Mouse (Mus musculus) embryonic facial prominence, embryonic 15.5 days (tissue): ENCODE measurements around the gene Prl3b1. TPM values are rescaled to one million over a fixed set of nuclear protein-coding genes. Genes with fewer than 3 reads are reported as not detected.

Experiments used
- ATAC-seq: fragments of 200-750 bp; cut with Nextera tagmentation; 2 replicates; pipeline ENCODE4 v1.8.0; 2017; ENCODE audit warnings: low read depth, moderate TSS enrichment; ENCODE audit not compliant: insufficient number of reproducible peaks, low FRiP score, low TSS enrichment
- H3K27ac ChIP-seq: fragments of 300-500 bp; sonication (generic); replicated peaks from 2 replicates; pipeline ENCODE4 v1.5.1; 2015; ENCODE audit warnings: mild to moderate bottlenecking, inconsistent platforms
- H3K27me3 ChIP-seq: fragments of 300-500 bp; sonication (generic); 2 replicates; pipeline ENCODE4 v1.6.1; 2015; ENCODE audit warnings: inconsistent platforms
- H3K36me3 ChIP-seq: fragments of 300-500 bp; sonication (generic); 2 replicates; pipeline ENCODE4 v1.6.1; 2015; ENCODE audit warnings: mild to moderate bottlenecking, inconsistent platforms
- H3K4me1 ChIP-seq: fragments of 300-500 bp; sonication (generic); 2 replicates; pipeline ENCODE4 v1.6.1; 2015; ENCODE audit warnings: inconsistent platforms
- H3K4me2 ChIP-seq: fragments of 300-500 bp; sonication (generic); replicated peaks from 2 replicates; pipeline ENCODE4 v1.6.1; 2015; ENCODE audit warnings: mild to moderate bottlenecking, inconsistent platforms
- H3K4me3 ChIP-seq: fragments of 300-500 bp; sonication (generic); replicated peaks from 2 replicates; pipeline ENCODE4 v1.5.1; 2015; ENCODE audit warnings: mild to moderate bottlenecking, inconsistent platforms
- H3K9ac ChIP-seq: fragments of 300-500 bp; sonication (generic); 2 replicates; pipeline ENCODE4 v1.6.1; 2015; ENCODE audit warnings: inconsistent platforms
- H3K9me3 ChIP-seq: fragments of 300-500 bp; sonication (generic); replicated peaks from 2 replicates; pipeline ENCODE4 v1.6.1; 2016; ENCODE audit warnings: inconsistent platforms
- WGBS: fragments of 180-500 bp; shearing (Covaris S2); methylation state at CpG from one replicate; pipeline ENCODE4 v1.1.7; 2015; 5-methylcytosine and 5-hydroxymethylcytosine counted together
- polyA plus RNA-seq: library from polyadenylated mRNA; unstranded; fragments of >200 nt; fragmentation: Nextera tagmentation; extraction: Ambion mirVana; gene quantifications from 2 replicates; pipeline ENCODE4 v1.2.1, GENCODE M21; 2015

Prl3b1 gene
- not detected in 2 replicates for polyA plus RNA-seq

- ATAC-seq: no peak
- no peaks in the 10 kb centered on the region for H3K9me3 ChIP-seq
- WGBS: 96% methylated on average over 1 of the region's 1 CpGs
- no peak within 1 kb of the TSS for H3K27ac ChIP-seq
- H3K27me3 ChIP-seq: no peaks in the 10 kb centered on the region
- no peak within 1 kb of the TSS for H3K9ac ChIP-seq
- H3K36me3 ChIP-seq: no peaks in the 10 kb centered on the region
- H3K4me2 ChIP-seq: no peak within 1 kb of the TSS
- no peaks in the 10 kb centered on the region for H3K4me1 ChIP-seq
- no peak within 1 kb of the TSS for H3K4me3 ChIP-seq
These were observed at the start of gene Prl3b1 for GRCm38 (mm10) chr13:27241547-27241946. Gene Prl3b1 (plus strand): TSS chr13:27241847.

DNA sequence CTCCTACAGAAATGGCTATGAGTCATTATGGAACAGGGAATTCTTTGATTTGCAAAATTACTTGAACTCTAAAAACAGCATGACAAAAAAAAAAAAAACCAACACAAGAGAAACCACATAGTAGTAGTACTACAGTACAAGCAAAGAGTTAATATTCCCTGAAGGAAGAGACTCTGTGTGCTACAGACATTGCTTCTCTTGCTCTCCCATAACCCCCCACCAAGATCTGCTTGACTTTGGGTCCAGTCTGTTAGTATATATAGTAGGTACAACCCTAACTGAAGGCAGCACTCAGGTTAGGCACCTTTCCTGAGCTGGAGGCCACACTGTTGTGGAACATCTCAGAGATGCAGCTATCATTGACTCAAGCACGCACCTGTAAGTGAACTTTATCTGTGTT lies 45.3 kb upstream of the Prl3b1 start, which contains the start of gene Prl3c1:
Gene Prl3c1, plus strand, starts transcription at position 301 of the 400 bp plus-strand sequence.
- 92% methylated on average over 1 of the region's 1 CpGs for WGBS
- Histone ChIP-seq H3K9ac (no peak within 1 kb of the TSS), H3K27me3 (no peaks in the 10 kb centered on the region), H3K36me3 (no peaks in the 10 kb centered on the region), H3K4me3 (no peak within 1 kb of the TSS), H3K4me1 (no peaks in the 10 kb centered on the region), H3K4me2 (no peak within 1 kb of the TSS), H3K27ac (no peak within 1 kb of the TSS), H3K9me3 (no peaks in the 10 kb centered on the region)
- ATAC-seq: no peak

DNA sequence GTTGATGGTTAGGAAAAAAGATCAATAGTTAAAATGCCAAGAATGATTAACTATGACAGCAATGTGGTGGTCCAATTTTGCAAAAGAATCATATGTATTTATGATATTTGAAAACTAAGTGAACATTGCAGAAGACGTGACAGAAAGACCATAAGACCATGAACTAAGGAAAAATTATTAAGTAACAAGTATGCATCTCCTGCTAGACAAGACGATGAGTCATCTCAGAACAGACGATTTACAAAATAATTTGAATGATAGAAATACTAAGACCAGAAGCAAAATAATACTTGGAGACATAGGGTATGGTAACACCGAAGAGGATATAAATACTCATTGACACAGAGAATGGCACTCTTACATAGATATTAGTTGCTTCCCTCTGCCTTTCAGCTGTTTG lies 17.5 kb downstream of the Prl3b1 start, which contains the start of gene Prl3a1:
Gene Prl3a1, plus strand, starts transcription at position 301 of the 400 bp plus-strand sequence.
- ATAC-seq: no peak

More for the DNA sequence above, 17.5 kb downstream of the Prl3b1 start, which contains the start of gene Prl3a1:
- 82% methylated on average over 4 of the region's 4 CpGs for WGBS
- Histone ChIP-seq H3K27ac (no peak within 1 kb of the TSS), H3K9me3 (no peaks in the 10 kb centered on the region), H3K27me3 (no peaks in the 10 kb centered on the region), H3K36me3 (no peaks in the 10 kb centered on the region), H3K4me1 (no peaks in the 10 kb centered on the region), H3K9ac (no peak within 1 kb of the TSS), H3K4me2 (no peak within 1 kb of the TSS), H3K4me3 (no peak within 1 kb of the TSS)

Other genes starting within 250 kb of the Prl3b1 start
- not detected in 2 replicates for gene Prl, start 184.3 kb upstream of the Prl3b1 start, polyA plus RNA-seq
- gene Prl3d1, start 147.7 kb upstream of the Prl3b1 start, polyA plus RNA-seq: not detected in 2 replicates
- not detected in 2 replicates for gene Prl3d2, start 120.1 kb upstream of the Prl3b1 start, polyA plus RNA-seq
- gene Prl3d3, start 85.1 kb upstream of the Prl3b1 start, polyA plus RNA-seq: not detected in 2 replicates
- not detected in 2 replicates for gene Prl3c1, start 45.2 kb upstream of the Prl3b1 start, polyA plus RNA-seq
- gene Prl3a1, start 17.6 kb downstream of the Prl3b1 start, polyA plus RNA-seq: not detected in 2 replicates
- gene Prl6a1, start 70.8 kb downstream of the Prl3b1 start, polyA plus RNA-seq: not detected in 2 replicates
- not detected in 2 replicates for gene Prl8a2, start 103.8 kb downstream of the Prl3b1 start, polyA plus RNA-seq
- gene Prl2b1, start 149.0 kb downstream of the Prl3b1 start, polyA plus RNA-seq: not detected in 2 replicates
- gene Prl8a6, start 196.8 kb downstream of the Prl3b1 start, polyA plus RNA-seq: not detected in 2 replicates